Mouse (Mus musculus) lung, postnatal 0 days (tissue): ENCODE data around the gene Pcdh15.

Source experiments
- CTCF ChIP-seq: IDR thresholded peaks from 2 replicates; pipeline ENCODE4 v1.5.1; 2016; ENCODE audit warnings: antibody characterized with exemption, mild to moderate bottlenecking
- EP300 ChIP-seq: IDR thresholded peaks from 2 replicates; pipeline ENCODE4 v1.6.1; 2016; ENCODE audit warnings: antibody characterized with exemption, mild to moderate bottlenecking, control low read depth

- no peak for TF ChIP-seq EP300
- no peak for TF ChIP-seq CTCF
These were observed 392.5 kb downstream of the Pcdh15 start for GRCm38 (mm10) chr10:73491654-73492053.
